Mouse (Mus musculus) spleen, postnatal 4 days (tissue): Measurements from ENCODE around the gene Mdm2.

ENCODE experiments used
- DNase-seq, 2 experiments: peaks; one replicate each; pipeline ENCODE4 v3.0.0; 2022; ENCODE audit warnings: low spot score in 2 of 2

The Mdm2 gene

DNA sequence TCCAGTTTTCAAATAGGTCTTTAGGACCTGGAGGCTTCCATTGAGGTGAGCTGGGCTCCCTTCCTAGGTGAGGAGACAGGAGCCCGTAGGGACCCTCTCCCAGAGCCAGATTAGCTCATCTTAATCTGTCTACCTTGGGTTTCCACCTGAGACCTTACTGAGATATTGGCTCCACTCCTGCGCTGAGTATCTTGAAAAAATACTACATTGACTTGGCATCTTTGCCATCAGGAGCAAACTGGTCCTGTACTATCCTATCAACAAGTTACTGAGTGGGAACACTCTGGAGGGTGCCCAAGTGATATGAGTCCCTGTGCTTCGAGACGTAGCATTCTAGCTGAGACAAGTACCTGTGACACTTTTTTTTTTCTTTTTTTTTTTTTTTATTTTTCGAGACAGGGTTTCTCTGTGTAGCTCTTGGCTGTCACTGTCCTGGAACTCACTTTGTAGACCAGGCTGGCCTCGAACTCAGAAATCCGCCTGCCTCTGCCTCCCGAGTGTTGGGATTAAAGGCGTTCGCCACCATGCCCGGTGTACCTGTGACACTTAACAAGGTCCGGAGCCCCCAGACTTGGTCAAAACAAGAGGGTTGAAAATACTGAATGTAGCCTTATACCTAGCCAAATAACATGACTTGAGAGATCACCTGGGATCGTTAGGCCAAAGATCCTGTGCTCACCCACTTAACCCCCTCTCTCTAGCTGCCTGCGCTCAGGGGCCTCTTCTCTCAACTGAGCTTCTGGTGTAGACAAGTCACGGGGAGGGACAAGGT, 67.9 kb downstream of the Mdm2 start:
- no peak for DNase-seq

DNA sequence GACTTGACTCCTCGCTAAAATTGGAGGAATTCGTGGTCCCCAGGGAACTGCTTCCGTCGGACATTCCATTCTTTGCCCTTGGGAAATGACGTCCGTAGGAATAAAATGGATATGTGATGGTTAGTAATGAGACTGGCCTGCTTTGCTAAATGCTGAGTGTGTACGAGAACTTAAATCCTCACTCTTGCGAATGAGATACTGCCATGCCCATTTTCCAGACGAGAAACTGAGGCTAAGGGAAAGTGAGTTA, 68.4 kb downstream of the Mdm2 start:
- DNase-seq = no peak

DNA sequence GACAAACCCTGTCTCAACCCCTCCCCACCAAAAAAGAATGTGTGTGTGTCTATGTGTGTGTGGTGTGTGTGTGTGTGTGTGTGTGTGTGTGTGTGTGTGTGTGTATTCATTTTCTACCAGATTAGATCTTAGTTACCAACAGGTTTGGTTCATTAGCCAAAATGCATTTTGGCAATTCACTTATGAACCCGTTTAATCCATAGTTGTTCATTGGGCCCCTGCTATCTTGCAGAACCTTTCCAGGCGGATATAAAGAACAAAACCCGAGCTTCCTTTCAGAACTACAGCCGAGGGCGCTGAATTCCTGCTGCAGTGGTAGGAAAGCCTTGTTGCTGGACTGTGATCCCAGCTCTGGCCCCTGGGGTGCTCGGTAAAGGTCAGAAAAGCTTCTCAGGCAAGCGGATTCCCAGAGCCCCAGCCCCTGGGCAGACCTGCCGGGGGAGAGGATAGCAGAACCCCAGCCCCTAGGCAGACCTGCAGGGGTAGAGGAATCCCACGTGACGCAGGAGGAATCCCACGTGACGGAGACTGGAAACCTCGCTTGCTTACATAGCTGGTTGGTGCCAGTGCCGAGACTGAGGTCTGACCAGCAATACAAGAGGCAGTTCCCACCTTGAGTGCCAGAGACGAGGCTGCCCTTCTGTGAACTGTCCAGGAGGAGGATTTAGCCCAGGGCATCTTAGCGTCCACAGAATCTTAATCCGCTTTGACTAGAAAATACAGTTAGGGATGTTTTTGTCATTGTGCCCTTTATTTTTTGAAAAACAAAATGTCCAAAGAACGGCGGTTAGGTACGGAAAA, 69.0 kb downstream of the Mdm2 start:
- DNase-seq = no peak

- DNase-seq = no peak
These were observed 69.9 kb downstream of the Mdm2 start for GRCm38 (mm10) chr10:117640595-117641078.

DNA sequence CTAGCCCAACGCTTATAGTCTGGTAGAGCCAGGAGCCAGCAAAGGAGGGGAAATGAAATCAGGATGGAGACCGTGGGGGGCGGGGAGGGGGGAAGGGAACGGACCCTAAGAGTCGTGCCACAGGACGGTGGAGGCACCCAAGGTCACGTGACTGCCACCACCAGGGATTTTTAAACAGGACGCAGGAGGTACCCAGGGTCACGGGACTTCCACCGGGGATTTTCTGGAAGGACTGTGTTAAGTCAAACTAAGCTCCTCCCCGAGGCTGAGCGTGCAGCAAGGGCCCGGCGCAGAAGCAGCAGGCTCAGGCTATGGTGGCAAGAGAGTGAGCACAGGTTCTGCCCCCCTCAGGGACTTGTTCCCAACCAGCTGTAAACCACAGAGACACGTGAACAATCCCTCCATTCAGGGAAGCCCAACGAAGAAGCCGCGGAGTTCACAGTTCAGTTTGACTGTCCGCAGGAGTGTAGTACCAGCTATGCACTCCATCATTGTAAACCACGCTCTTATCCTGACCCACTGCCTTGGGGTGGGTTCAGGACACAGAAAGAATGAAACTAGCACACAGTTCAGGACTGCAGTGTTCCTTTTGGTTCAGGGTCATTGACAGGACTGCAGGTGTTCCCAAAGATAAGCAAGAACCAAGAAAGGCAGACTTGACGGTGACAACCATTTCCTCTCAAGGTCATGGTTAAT, 70.5 kb downstream of the Mdm2 start:
- no peak for DNase-seq

DNA sequence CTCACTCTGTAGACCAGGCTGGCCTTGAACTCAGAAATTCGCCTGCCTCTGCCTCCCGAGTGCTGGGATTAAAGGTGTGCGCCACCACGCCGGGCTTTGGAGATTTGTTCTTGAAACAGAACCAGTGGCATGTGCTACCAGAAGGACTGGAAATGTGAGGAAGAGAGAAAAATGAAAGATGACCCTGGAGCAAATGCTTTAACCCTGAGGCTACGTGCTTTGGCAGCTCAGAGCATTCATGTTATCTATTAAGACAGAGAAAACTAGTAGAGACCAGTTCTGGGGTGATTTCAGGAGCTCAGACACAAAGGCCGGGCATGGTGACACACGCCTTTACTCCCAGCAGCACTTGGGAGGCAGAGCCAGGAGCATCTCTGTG, 71.3 kb downstream of the Mdm2 start:
- DNase-seq = no peak
